Mouse (Mus musculus): Measurements from ENCODE around the gene Gtf2h4.

- TF ChIP-seq GATA1 (IDR thresholded peaks at IDR 0.05; ENCODE audit: borderline replicate concordance, low read length) (no peak), FLI1 (IDR thresholded peaks at IDR 0.05; ENCODE audit: low read length) (no peak)
Measured at GRCm38 (mm10) chr17:35643609-35644236, 29.8 kb downstream of the Gtf2h4 start, which contains the start of gene Mucl3.

All from megakaryocyte, embryonic 14.5 days (primary cell).